Mouse (Mus musculus): Measurements from ENCODE around the gene Kif11. TPM values are rescaled to one million over a fixed set of nuclear protein-coding genes. Genes with fewer than 3 reads are reported as not detected.

Gene Kif11
- polyA plus RNA-seq, 1 experiment from 2014 or later = 87.5 TPM

- Histone ChIP-seq H3K9me3 (ENCODE audit: low read depth, low read length) (no peaks in the 10 kb centered on the region), H3K27me3 (ENCODE audit: insufficient read depth, low read length) (no peaks in the 10 kb centered on the region), H3K4me2 (no peak overlapping the region), H3K4me1 (ENCODE audit: insufficient read depth) (no peaks in the 10 kb centered on the region), H3K36me3 (ENCODE audit: insufficient read depth) (no peaks in the 10 kb centered on the region), H3K9ac (no peak overlapping the region), H3K27ac (ENCODE audit: low read depth) (no peak overlapping the region), H3K4me3 (ENCODE audit: low read depth, low read length) (no peak overlapping the region)
- no peak for TF ChIP-seq CTCF (IDR thresholded peaks at IDR 0.05; ENCODE audit: low read depth)
- DNase-seq (no peak), ATAC-seq (ENCODE audit: insufficient read depth) (no peak)
- WGBS = 74% methylated on average over 3 of the region's 3 CpGs
Observed at GRCm38 (mm10) chr19:37466403-37466802, 90.2 kb downstream of the Kif11 start.

- TF ChIP-seq CTCF (IDR thresholded peaks at IDR 0.05; ENCODE audit: low read depth) = no peak
- Histone ChIP-seq H3K36me3 (ENCODE audit: insufficient read depth) (no peaks in the 10 kb centered on the region), H3K9me3 (ENCODE audit: low read depth, low read length) (no peaks in the 10 kb centered on the region), H3K4me3 (ENCODE audit: low read depth, low read length) (no peak overlapping the region), H3K4me2 (no peak overlapping the region), H3K27me3 (ENCODE audit: insufficient read depth, low read length) (no peaks in the 10 kb centered on the region), H3K9ac (no peak overlapping the region), H3K4me1 (ENCODE audit: insufficient read depth) (no peaks in the 10 kb centered on the region), H3K27ac (ENCODE audit: low read depth) (no peak overlapping the region)
- no peak for DNase-seq
- ATAC-seq (ENCODE audit: insufficient read depth) = no peak
- 80% methylated on average over 5 of the region's 5 CpGs for WGBS
Observed at GRCm38 (mm10) chr19:37466978-37467377, 90.8 kb downstream of the Kif11 start.

- WGBS = 65% methylated on average over 6 of the region's 6 CpGs
- no peak for DNase-seq
- H3K4me3 ChIP-seq (ENCODE audit: low read depth, low read length) = no peak overlapping the region
- no peak overlapping the region for H3K4me2 ChIP-seq
- H3K9me3 ChIP-seq (ENCODE audit: low read depth, low read length) = no peaks in the 10 kb centered on the region
- no peak overlapping the region for H3K27ac ChIP-seq (ENCODE audit: low read depth)
- no peak overlapping the region for H3K9ac ChIP-seq
- no peaks in the 10 kb centered on the region for H3K27me3 ChIP-seq (ENCODE audit: insufficient read depth, low read length)
- H3K4me1 ChIP-seq (ENCODE audit: insufficient read depth) = no peaks in the 10 kb centered on the region
- H3K36me3 ChIP-seq (ENCODE audit: insufficient read depth) = no peaks in the 10 kb centered on the region
- TF ChIP-seq CTCF (IDR thresholded peaks at IDR 0.05; ENCODE audit: low read depth) = no peak
- ATAC-seq (ENCODE audit: insufficient read depth) = no peak
Observed at GRCm38 (mm10) chr19:37468841-37469566, 92.8 kb downstream of the Kif11 start.

Other genes starting within 250 kb of the Kif11 start
- 113 and 114 TPM in 2 replicates for gene March5, start 168.9 kb upstream of the Kif11 start, polyA plus RNA-seq (2014; fragmentation: Nextera tagmentation; extraction: Ambion mirVana)
- 0.63 and 0.95 TPM in 2 replicates for gene Cpeb3, start 167.8 kb upstream of the Kif11 start, polyA plus RNA-seq (2014; fragmentation: Nextera tagmentation; extraction: Ambion mirVana)
- gene Ide, start 38.6 kb upstream of the Kif11 start, polyA plus RNA-seq (2014; fragmentation: Nextera tagmentation; extraction: Ambion mirVana) = 42.3 and 51.3 TPM in 2 replicates
- gene Hhex, start 58.4 kb downstream of the Kif11 start, polyA plus RNA-seq (2014; fragmentation: Nextera tagmentation; extraction: Ambion mirVana) = 27.6 and 28.1 TPM in 2 replicates
- gene Exoc6, start 174.0 kb downstream of the Kif11 start, polyA plus RNA-seq (2014; fragmentation: Nextera tagmentation; extraction: Ambion mirVana) = 11.6 and 13.2 TPM in 2 replicates

All from lung, embryonic 14.5 days (tissue).